Mouse (Mus musculus): ENCODE data around the gene Hnf4a. TPM values are rescaled to one million over a fixed set of nuclear protein-coding genes. Genes with fewer than 3 reads are reported as not detected.

Hnf4a gene
- polyA plus RNA-seq, 1 experiment from 2014 or later = 0.02 TPM

DNA sequence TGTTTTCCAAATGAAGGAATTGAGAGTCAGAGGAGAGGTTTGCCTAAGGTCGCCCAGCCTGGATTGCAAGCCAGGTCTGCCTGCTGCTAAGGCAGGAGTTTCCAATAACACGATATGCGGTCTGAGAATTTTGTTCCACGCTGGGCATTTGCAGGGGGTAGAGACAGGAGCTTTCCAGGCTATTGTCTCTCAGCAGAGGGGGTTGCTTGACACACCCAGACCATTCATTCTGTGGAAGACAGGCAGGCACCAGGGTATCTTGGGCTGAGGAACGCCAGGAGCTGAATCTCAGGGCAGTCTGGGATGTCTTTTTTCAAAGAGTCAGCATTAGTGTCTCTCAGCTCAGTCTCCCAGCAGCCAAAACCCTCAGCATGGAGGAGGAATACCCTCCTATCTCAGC lies 13.6 kb upstream of the Hnf4a start:
- H3K27ac ChIP-seq (replicated peaks) = peak overlapping the region; percentile 42; the same call in 1 of the 2 replicates
- no peak for DNase-seq (ENCODE audit: low spot score)
- H3K4me3 ChIP-seq = no peak overlapping the region
- peaks cover 32% of the 10 kb centered on the region for H3K4me1 ChIP-seq
- no peaks in the 10 kb centered on the region for H3K9me3 ChIP-seq (replicated peaks)
- 14% methylated on average over 5 of the region's 5 CpGs for WGBS
- 0 out of 2 replicates have a peak, but pooled peaks cover 6% of the 10 kb centered on the region for H3K27me3 ChIP-seq (ENCODE audit: low read depth, poor library complexity, severe bottlenecking)
- no peaks in the 10 kb centered on the region for H3K36me3 ChIP-seq

DNA sequence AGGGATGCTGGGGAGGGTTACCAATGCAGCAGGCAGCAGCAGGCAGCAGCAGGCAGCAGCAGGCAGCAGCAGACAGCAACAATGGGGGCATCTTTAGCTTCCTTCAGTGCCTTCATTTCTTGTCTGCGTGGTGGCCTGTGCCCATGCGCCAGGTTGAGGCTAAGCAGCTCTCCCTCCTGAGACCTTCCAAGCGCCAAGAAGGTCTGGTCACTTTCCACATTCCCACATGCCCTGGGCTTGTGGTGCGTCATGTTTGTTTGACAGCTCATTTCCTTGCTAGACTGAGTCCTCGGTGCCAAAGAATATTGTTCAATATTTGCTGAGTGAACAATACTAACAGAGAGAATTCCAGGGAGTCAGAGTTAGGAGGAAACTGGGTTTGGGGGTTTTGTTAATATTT lies 12.6 kb upstream of the Hnf4a start:
- peaks cover 32% of the 10 kb centered on the region for H3K4me1 ChIP-seq
- 0 out of 2 replicates have a peak, but pooled peaks cover 6% of the 10 kb centered on the region for H3K27me3 ChIP-seq (ENCODE audit: low read depth, poor library complexity, severe bottlenecking)
- H3K4me3 ChIP-seq = no peak overlapping the region
- DNase-seq (ENCODE audit: low spot score) = no peak
- WGBS = 61% methylated on average over 5 of the region's 5 CpGs
- H3K9me3 ChIP-seq (replicated peaks) = no peaks in the 10 kb centered on the region
- no peak overlapping the region for H3K27ac ChIP-seq (replicated peaks)
- no peaks in the 10 kb centered on the region for H3K36me3 ChIP-seq

DNA sequence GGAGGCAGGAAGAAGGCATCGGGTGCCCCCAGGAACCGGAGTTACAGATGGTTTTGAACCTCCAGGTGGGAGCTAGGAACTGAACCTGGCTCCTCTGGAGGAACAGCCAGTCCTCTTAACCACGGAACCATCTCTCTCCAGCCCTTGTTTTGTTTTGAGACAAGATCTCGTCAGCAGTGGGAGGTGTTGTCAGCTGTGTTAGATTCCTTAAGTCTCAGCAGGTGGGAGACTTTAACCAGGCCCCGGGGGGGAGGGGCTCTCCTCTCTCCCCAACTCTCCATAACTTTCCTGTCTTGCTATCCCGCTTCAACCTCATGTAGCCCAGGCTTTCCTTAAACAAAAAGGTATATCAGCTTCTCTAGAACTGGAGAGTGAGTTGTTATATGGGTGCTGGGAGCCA lies 12.2 kb upstream of the Hnf4a start:
- Histone ChIP-seq H3K9me3 (replicated peaks) (no peaks in the 10 kb centered on the region), H3K4me1 (peaks cover 32% of the 10 kb centered on the region), H3K36me3 (no peaks in the 10 kb centered on the region), H3K27me3 (ENCODE audit: low read depth, poor library complexity, severe bottlenecking) (0 out of 2 replicates have a peak, but pooled peaks cover 6% of the 10 kb centered on the region), H3K27ac (replicated peaks) (no peak overlapping the region), H3K4me3 (no peak overlapping the region)
- no peak for DNase-seq (ENCODE audit: low spot score)
- 46% methylated on average over 6 of the region's 6 CpGs for WGBS

DNA sequence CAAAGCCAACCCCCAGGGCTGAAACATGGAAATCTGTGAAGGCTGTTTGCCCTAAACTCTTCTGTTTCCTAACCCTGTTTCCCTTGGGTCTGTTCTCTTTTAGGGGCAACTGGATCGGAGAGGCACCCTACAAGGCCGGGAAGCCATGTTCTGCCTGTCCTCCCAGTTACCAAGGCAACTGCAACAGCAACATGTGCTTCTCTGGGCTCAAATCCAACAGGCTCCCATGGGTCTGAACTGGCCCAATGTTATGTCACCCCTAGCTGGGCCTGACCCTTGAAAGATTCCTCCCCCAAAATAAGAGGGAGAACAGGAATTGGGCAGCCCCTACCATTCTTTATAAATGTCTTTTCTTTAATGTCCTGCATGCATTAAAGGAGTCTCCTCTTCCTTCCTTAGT lies 4.4 kb upstream of the Hnf4a start:
- no peak for DNase-seq (ENCODE audit: low spot score)
- Histone ChIP-seq H3K9me3 (replicated peaks) (no peaks in the 10 kb centered on the region), H3K4me3 (no peak overlapping the region), H3K27me3 (ENCODE audit: low read depth, poor library complexity, severe bottlenecking) (no peaks in the 10 kb centered on the region), H3K36me3 (no peaks in the 10 kb centered on the region), H3K27ac (replicated peaks) (no peak overlapping the region), H3K4me1 (no peaks in the 10 kb centered on the region)
- 80% methylated on average over 2 of the region's 2 CpGs for WGBS

DNA sequence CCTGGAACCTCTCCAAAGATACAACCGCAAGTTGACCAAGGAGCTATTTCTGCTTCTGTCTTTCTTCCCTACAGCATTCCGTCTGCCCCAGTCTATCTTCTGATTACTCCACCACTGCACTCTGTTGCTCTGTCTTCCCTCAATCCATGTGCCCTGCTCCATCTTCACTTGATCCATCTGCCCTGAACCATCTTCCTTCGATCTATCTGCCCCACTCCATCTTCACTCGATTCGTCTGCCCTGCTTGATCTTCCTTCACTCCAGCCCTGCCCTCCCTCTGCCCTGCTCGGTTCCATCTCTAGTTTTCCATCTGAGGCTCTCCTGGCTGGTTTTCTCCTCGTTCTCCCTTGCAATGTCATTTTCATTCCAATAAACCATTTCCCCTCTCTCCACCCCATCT lies 3.4 kb upstream of the Hnf4a start:
- no peaks in the 10 kb centered on the region for H3K27me3 ChIP-seq (ENCODE audit: low read depth, poor library complexity, severe bottlenecking)
- no peak overlapping the region for H3K4me3 ChIP-seq
- no peaks in the 10 kb centered on the region for H3K36me3 ChIP-seq
- H3K4me1 ChIP-seq = no peaks in the 10 kb centered on the region
- DNase-seq (ENCODE audit: low spot score) = no peak
- WGBS = 84% methylated on average over 7 of the region's 7 CpGs
- no peak overlapping the region for H3K27ac ChIP-seq (replicated peaks)
- no peaks in the 10 kb centered on the region for H3K9me3 ChIP-seq (replicated peaks)

DNA sequence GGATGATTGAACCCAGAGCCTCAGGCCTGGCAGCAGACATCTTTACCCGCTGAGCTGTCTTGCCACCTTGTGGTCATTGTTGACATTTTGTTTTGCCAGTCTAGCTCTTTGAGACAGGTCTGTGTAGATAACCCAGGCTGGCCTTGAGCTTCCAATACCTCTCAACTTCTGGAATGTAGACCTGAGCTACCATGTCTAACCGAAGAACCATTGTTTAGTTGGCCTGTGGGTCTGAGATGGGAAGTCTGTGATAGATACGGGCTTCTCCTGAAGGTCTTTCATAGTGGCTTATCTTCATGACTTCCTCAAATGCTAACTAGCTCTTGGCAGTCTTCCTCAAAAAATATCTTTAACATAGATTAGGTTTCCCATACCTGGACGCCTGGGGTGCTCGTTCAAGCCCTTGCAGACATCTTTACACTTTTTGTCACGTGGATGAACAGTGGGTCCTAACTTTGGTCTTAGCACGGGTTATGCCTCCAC lies 19.2 kb downstream of the Hnf4a start:
- Histone ChIP-seq H3K4me1 (no peaks in the 10 kb centered on the region), H3K36me3 (no peaks in the 10 kb centered on the region), H3K27me3 (ENCODE audit: low read depth, poor library complexity, severe bottlenecking) (no peaks in the 10 kb centered on the region), H3K9me3 (replicated peaks) (no peaks in the 10 kb centered on the region), H3K4me3 (no peak overlapping the region), H3K27ac (replicated peaks) (no peak overlapping the region)
- no peak for DNase-seq (ENCODE audit: low spot score)
- 88% methylated on average over 7 of the region's 7 CpGs for WGBS

DNA sequence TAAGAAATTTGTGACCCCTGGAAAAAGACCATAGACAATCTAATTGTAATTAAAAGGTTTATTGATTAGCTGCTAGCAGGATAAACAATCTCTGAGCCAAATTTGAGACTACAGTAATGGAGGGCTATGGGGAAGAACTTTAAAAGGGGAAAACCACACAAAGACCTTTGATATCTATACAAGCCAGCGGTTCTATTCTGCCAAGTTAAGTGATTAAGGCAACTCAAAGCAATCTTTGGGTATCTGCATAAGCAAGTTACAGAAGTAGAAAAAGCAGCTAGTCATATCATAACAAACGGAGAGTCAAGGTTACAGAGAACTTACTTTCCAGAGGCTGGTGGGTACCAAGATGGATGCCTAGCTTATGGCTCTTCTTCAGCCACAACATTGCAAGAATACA lies 20.9 kb downstream of the Hnf4a start:
- WGBS = 82% methylated on average over 2 of the region's 2 CpGs
- Histone ChIP-seq H3K27ac (replicated peaks) (no peak overlapping the region), H3K9me3 (replicated peaks) (no peaks in the 10 kb centered on the region), H3K4me3 (no peak overlapping the region), H3K36me3 (no peaks in the 10 kb centered on the region), H3K27me3 (ENCODE audit: low read depth, poor library complexity, severe bottlenecking) (no peaks in the 10 kb centered on the region), H3K4me1 (no peaks in the 10 kb centered on the region)
- no peak for DNase-seq (ENCODE audit: low spot score)

DNA sequence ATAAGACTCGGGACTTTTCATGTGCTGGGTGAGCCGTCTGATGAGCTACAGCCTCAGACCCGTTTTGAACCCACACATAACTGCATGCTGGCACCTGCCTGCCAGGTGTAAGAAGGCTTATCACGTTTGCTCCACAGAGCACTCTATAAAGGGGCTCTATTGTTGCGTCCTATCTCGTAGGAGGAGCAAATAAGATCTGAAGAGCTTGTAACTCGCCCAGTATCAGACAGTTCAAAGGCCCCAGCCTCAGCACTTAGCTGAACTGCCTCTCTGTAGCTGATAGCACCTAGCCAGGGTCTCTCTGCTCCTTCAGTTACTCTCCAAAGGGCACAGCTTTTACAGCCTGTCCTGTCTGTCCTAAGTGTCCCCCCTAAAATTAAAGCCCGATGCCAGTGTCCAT lies 23.8 kb downstream of the Hnf4a start:
- DNase-seq (ENCODE audit: low spot score) = no peak
- no peak overlapping the region for H3K27ac ChIP-seq (replicated peaks)
- H3K27me3 ChIP-seq (ENCODE audit: low read depth, poor library complexity, severe bottlenecking) = peaks cover 6% of the 10 kb centered on the region; the same call in 1 of the 2 replicates
- no peaks in the 10 kb centered on the region for H3K36me3 ChIP-seq
- WGBS = 72% methylated on average over 8 of the region's 8 CpGs
- peaks cover 5% of the 10 kb centered on the region for H3K4me1 ChIP-seq
- H3K9me3 ChIP-seq (replicated peaks) = no peaks in the 10 kb centered on the region
- H3K4me3 ChIP-seq = no peak overlapping the region

DNA sequence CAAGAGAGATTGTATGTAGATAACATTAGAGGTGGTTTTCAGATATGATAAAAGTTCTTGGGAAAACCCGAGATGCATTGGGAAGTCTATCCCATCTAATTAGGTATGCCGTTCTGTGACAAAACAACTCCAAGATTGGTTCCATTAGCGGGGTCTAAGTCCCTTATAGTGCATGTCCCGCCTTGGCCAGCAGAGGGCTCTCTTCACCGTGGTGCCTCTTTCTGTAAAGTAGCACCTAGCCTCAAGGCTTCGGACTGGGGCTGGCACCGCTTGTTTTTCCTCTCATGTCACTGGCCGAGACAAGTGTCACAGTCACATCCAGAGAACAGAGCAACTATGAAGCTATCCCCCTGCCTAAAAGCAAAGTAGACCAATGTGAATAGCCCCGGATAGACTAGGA lies 25.3 kb downstream of the Hnf4a start:
- DNase-seq (ENCODE audit: low spot score) = peak; percentile 79
- Histone ChIP-seq H3K27ac (replicated peaks) (no peak overlapping the region), H3K4me3 (no peak overlapping the region), H3K4me1 (peaks cover 17% of the 10 kb centered on the region), H3K27me3 (ENCODE audit: low read depth, poor library complexity, severe bottlenecking) (peaks cover 18% of the 10 kb centered on the region), H3K9me3 (replicated peaks) (no peaks in the 10 kb centered on the region), H3K36me3 (no peaks in the 10 kb centered on the region)
- WGBS = 13% methylated on average over 9 of the region's 9 CpGs

DNA sequence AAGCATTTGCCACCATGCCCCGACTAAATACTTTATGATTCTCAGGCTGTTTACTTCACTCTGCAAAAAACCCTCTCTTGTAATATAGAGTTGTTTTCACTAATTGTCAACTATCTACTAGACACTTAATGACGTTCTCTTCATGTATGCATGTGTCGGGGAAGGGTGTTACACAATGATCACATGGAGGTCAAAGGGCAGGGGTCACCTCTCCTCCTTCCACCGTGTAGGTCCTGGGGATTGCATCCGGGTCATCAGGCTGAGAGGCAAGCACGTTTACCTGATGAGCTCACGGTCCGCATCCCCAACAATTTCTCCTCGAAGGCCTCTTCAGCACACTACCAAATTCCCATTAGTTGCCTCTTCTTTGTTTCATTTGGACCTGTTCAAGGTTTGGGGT lies 26.6 kb downstream of the Hnf4a start:
- 85% methylated on average over 9 of the region's 9 CpGs for WGBS
- H3K4me1 ChIP-seq = peaks cover 20% of the 10 kb centered on the region
- H3K27me3 ChIP-seq (ENCODE audit: low read depth, poor library complexity, severe bottlenecking) = peaks cover 18% of the 10 kb centered on the region
- no peak overlapping the region for H3K4me3 ChIP-seq
- no peaks in the 10 kb centered on the region for H3K9me3 ChIP-seq (replicated peaks)
- no peaks in the 10 kb centered on the region for H3K36me3 ChIP-seq
- DNase-seq (ENCODE audit: low spot score) = no peak
- H3K27ac ChIP-seq (replicated peaks) = no peak overlapping the region

DNA sequence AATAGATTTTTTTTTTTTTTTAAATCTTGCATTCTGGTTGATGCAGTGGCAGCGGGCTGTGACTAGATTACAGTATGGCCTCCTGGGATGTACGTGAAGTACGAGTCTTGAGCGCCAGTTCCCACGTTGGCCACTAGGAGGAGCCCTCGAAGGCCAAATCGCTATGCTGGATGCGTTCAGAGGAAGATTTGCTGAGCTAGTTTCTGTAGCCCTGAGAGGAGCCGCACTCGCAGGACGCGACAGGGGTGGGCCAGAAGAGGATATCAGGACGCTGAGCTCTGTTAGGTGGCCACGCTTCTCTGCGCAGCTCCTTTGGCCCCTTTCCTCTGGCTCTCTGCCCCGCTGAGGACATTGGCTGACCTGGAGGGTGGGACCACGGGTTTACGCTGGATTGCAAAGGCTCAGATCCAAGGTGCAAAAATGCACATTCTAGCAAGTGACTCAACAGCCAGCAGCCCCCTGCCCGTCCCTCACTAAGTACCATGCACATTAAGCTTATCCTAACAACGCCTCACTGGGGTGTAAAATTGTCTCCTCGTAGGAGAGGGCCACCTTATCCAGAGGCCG lies 28.4 kb downstream of the Hnf4a start:
- peak overlapping the region; percentile 65 for H3K27ac ChIP-seq (replicated peaks)
- WGBS = 13% methylated on average over 22 of the region's 22 CpGs
- peaks cover 18% of the 10 kb centered on the region for H3K27me3 ChIP-seq (ENCODE audit: low read depth, poor library complexity, severe bottlenecking)
- H3K36me3 ChIP-seq = no peaks in the 10 kb centered on the region
- H3K4me1 ChIP-seq = peaks cover 24% of the 10 kb centered on the region
- no peaks in the 10 kb centered on the region for H3K9me3 ChIP-seq (replicated peaks)
- DNase-seq (ENCODE audit: low spot score) = peak; percentile 88
- H3K4me3 ChIP-seq = peak overlapping the region; percentile 48

DNA sequence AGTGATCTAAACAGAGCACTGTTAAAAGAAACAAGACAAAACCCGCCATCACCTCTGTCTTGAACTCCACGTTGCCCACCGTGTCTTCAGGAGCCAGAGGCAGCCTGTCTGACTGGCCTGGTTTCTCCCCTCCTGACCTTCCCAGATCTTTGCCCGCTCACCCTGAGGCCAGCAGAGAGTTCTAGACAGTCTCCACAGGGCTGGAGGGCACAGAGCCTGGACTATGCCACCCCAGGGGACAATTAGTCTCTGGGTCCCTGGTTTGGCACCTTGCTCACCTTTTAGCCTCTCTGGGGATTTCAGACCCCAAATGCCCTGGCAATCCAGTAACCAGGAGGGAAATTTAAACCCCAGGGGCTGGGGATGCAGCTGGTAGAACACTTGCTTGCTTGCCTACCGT lies 30.8 kb downstream of the Hnf4a start:
- Histone ChIP-seq H3K9me3 (replicated peaks) (no peaks in the 10 kb centered on the region), H3K27ac (replicated peaks) (no peak overlapping the region), H3K4me3 (no peak overlapping the region), H3K27me3 (ENCODE audit: low read depth, poor library complexity, severe bottlenecking) (peaks cover 18% of the 10 kb centered on the region), H3K4me1 (peaks cover 29% of the 10 kb centered on the region), H3K36me3 (no peaks in the 10 kb centered on the region)
- no peak for DNase-seq (ENCODE audit: low spot score)
- WGBS = 89% methylated on average over 5 of the region's 5 CpGs

DNA sequence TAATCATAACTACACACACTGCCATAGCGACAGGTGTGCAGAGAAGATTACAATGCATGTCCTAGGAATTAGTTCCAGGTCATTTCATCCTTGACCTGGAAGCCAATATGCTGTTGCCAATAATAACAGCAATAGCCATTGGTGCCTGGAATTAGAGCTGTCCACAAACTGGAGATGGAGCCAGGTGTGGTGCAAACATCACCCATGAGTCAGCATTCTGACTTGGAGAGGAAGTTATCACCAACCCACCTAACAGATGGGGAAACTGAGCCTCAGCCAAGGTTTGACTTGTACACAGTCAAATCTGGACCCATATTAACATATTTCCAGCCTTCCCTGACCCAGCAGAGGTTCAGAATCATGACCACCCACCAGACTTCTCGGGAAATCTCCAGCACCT lies 31.8 kb downstream of the Hnf4a start:
- Histone ChIP-seq H3K4me3 (no peak overlapping the region), H3K36me3 (no peaks in the 10 kb centered on the region), H3K9me3 (replicated peaks) (no peaks in the 10 kb centered on the region), H3K4me1 (peaks cover 29% of the 10 kb centered on the region), H3K27ac (replicated peaks) (no peak overlapping the region), H3K27me3 (ENCODE audit: low read depth, poor library complexity, severe bottlenecking) (peaks cover 15% of the 10 kb centered on the region)
- WGBS = 86% methylated on average over 2 of the region's 2 CpGs
- no peak for DNase-seq (ENCODE audit: low spot score)
